Comparison of ENCODE assay signal across 8 mouse cellular contexts in genomic region chr4:133479458-133480184, GRCm38 (mm10). TPM values are rescaled to one million over a fixed set of nuclear protein-coding genes. Genes with fewer than 3 reads are reported as not detected.
A peak's percentile ranks its signal among the peaks of the same experiment; 100 is the strongest.
DNase-seq lines count a peak whose midpoint lies in the region; ATAC-seq and TF ChIP-seq lines count a peak whose summit lies in the region.

Gene Tent5b, plus strand, starts transcription at chr4:133480132.

- no peaks in the 10 kb centered on the region for H3K9me3 ChIP-seq in heart, embryonic 10.5 days
- no peaks in the 10 kb centered on the region for H3K9me3 ChIP-seq in kidney, embryonic 15.5 days (replicated peaks)

- H3K27ac ChIP-seq in bone marrow macrophage, adult 2 months (ENCODE audit: insufficient read depth, low read depth, low read length): no peak within 1 kb of the TSS
- peak within 1 kb of the TSS; percentile 53 for H3K27ac ChIP-seq in embryonic fibroblast, embryonic 13.5 days (ENCODE audit: insufficient read depth, low read length)
- peak within 1 kb of the TSS; percentile 66 for H3K27ac ChIP-seq in heart, embryonic 10.5 days
- H3K27ac ChIP-seq in kidney, embryonic 15.5 days: no peak within 1 kb of the TSS

- no peak for TF ChIP-seq POLR2A in bone marrow macrophage, adult 2 months (IDR thresholded peaks at IDR 0.05; ENCODE audit: borderline replicate concordance, low read depth, low read length)
- peak; percentile 85 for TF ChIP-seq POLR2A in embryonic fibroblast, embryonic 13.5 days (IDR thresholded peaks at IDR 0.05; ENCODE audit: low read depth, low read length)
- no peak for TF ChIP-seq POLR2A in myocyte (IDR thresholded peaks at IDR 0.05; ENCODE audit: insufficient read length, low read depth)

- H3K79me2 ChIP-seq in myocyte (ENCODE audit: control insufficient read depth, insufficient read depth): no peaks in the 10 kb centered on the region

- H3K4me1 ChIP-seq in bone marrow macrophage, adult 2 months (ENCODE audit: control insufficient read depth, insufficient read depth, low read length): no peaks in the 10 kb centered on the region
- peaks cover 12% of the 10 kb centered on the region; the same call in 1 of the 2 replicates for H3K4me1 ChIP-seq in embryonic fibroblast, embryonic 13.5 days (ENCODE audit: control insufficient read depth, insufficient read depth, low read length)
- H3K4me1 ChIP-seq in heart, embryonic 10.5 days: peaks cover 39% of the 10 kb centered on the region
- peaks cover 30% of the 10 kb centered on the region for H3K4me1 ChIP-seq in kidney, embryonic 15.5 days

- TF ChIP-seq CTCF in bone marrow macrophage, adult 2 months (IDR thresholded peaks at IDR 0.05; ENCODE audit: low read depth, low read length): peak; percentile 86
- TF ChIP-seq CTCF in embryonic fibroblast, embryonic 13.5 days (IDR thresholded peaks at IDR 0.05; ENCODE audit: borderline replicate concordance, insufficient read depth, low read length): peak; percentile 85

- peak within 1 kb of the TSS; percentile 72 for H3K4me2 ChIP-seq in kidney, embryonic 15.5 days
- peak within 1 kb of the TSS; percentile 68 for H3K4me2 ChIP-seq in myocyte (ENCODE audit: low read depth)

- DNase-seq in A20 (ENCODE audit: low read depth, low spot score) (peak; percentile 97), liver (peak; percentile 95)
- DNase-seq in heart, embryonic 10.5 days (ENCODE audit: low spot score): peak; percentile 100
- peak; percentile 92 for DNase-seq in splenic B cell, adult 2 months (ENCODE audit: low read depth, low spot score)

- peak within 1 kb of the TSS; percentile 47 for H3K9ac ChIP-seq in kidney, embryonic 15.5 days

- peak within 1 kb of the TSS; percentile 48 for H3K4me3 ChIP-seq in bone marrow macrophage, adult 2 months (ENCODE audit: insufficient read depth, low read length)
- peak within 1 kb of the TSS; percentile 59 for H3K4me3 ChIP-seq in embryonic fibroblast, embryonic 13.5 days (ENCODE audit: insufficient read depth, low read length)
- peak within 1 kb of the TSS; percentile 66 for H3K4me3 ChIP-seq in heart, embryonic 10.5 days
- H3K4me3 ChIP-seq in kidney, embryonic 15.5 days (replicated peaks): peak within 1 kb of the TSS; percentile 55
- H3K4me3 ChIP-seq in myocyte: peak within 1 kb of the TSS; percentile 22

- H3K36me3 ChIP-seq in heart, embryonic 10.5 days: no peaks in the 10 kb centered on the region
- H3K36me3 ChIP-seq in kidney, embryonic 15.5 days: no peaks in the 10 kb centered on the region
- no peaks in the 10 kb centered on the region for H3K36me3 ChIP-seq in myocyte (ENCODE audit: control insufficient read depth, insufficient read depth)
- H3K36me3 ChIP-seq in splenic B cell, adult 2 months (ENCODE audit: control insufficient read depth, insufficient read depth, low read length, poor library complexity, severe bottlenecking): no peaks in the 10 kb centered on the region

- 5% methylated on average over 29 of the region's 29 CpGs for WGBS in heart, embryonic 10.5 days
- 2% methylated on average over 29 of the region's 29 CpGs for WGBS in kidney, embryonic 15.5 days

- H3ac ChIP-seq in myocyte (ENCODE audit: control insufficient read depth, insufficient read length): no peak within 1 kb of the TSS

- peak; percentile 99 for ATAC-seq in kidney, embryonic 15.5 days (replicated peaks; ENCODE audit: low FRiP score)

- peaks cover 89% of the 10 kb centered on the region for H3K27me3 ChIP-seq in heart, embryonic 10.5 days (ENCODE audit: insufficient read depth, poor library complexity, severe bottlenecking)
- peaks cover 72% of the 10 kb centered on the region for H3K27me3 ChIP-seq in kidney, embryonic 15.5 days
- H3K27me3 ChIP-seq in myocyte (ENCODE audit: control insufficient read depth, insufficient read depth, insufficient read length): no peaks in the 10 kb centered on the region
- no peaks in the 10 kb centered on the region for H3K27me3 ChIP-seq in splenic B cell, adult 2 months (ENCODE audit: control insufficient read depth, insufficient read depth, low read length, poor library complexity, severe bottlenecking)

TF ChIP-seq in myocyte, 11 proteins besides CTCF, POLR2A, EP300 and RAD21:
- no peak for TF ChIP-seq MAX (IDR thresholded peaks at IDR 0.05; ENCODE audit: low read depth)
- no peak for TF ChIP-seq REST (IDR thresholded peaks at IDR 0.05; ENCODE audit: insufficient read depth, insufficient read length)
- no peak for TF ChIP-seq CEBPB (IDR thresholded peaks at IDR 0.05; ENCODE audit: insufficient read depth, poor library complexity, severe bottlenecking)
- peak in 1 of 3 experiments; percentile 36 for TF ChIP-seq MYOD1 (IDR thresholded peaks at IDR 0.05; ENCODE audit: control insufficient read depth in 1 of 3, insufficient read length in 2 of 3, low read depth in 2 of 3)
- TF ChIP-seq POLR2AphosphoS2 (IDR thresholded peaks at IDR 0.05; ENCODE audit: insufficient read length, low read depth): no peak
- TF ChIP-seq TCF3 (IDR thresholded peaks at IDR 0.05; ENCODE audit: insufficient read length, low read depth): no peak
- no peak for TF ChIP-seq USF1 (IDR thresholded peaks at IDR 0.05; ENCODE audit: low read depth)
- peak in 2 of 3 experiments; percentile 2 to 27 for TF ChIP-seq MYOG (IDR thresholded peaks at IDR 0.05; ENCODE audit: control insufficient read depth in 1 of 3, insufficient read depth in 1 of 3, insufficient read length in 2 of 3, low read depth in 2 of 3)
- TF ChIP-seq E2F4 (IDR thresholded peaks at IDR 0.05; ENCODE audit: insufficient read depth): peak; percentile 60
- TF ChIP-seq TCF12 (IDR thresholded peaks at IDR 0.05; ENCODE audit: insufficient read depth, poor library complexity, severe bottlenecking): no peak
- TF ChIP-seq SRF (IDR thresholded peaks at IDR 0.05; ENCODE audit: control insufficient read depth, insufficient read length, low read depth): peak; percentile 55
TF ChIP-seq in myocyte: peak in this region for 4.

RNA-seq across cellular contexts. Expression of gene Tent5b, which starts in this region (rescaled TPM):
- not detected in 2 replicates for polyA plus RNA-seq in bone marrow macrophage, adult 2 months (2012; ENCODE audit: insufficient read depth, insufficient read length, missing spikeins)
- polyA plus RNA-seq in embryonic fibroblast, embryonic 13.5 days (2011; ENCODE audit: insufficient read length, low read depth, missing spikeins): 9.1 and 13.3 TPM in 2 replicates
- polyA plus RNA-seq in heart, embryonic 10.5 days (2016; fragmentation: Nextera tagmentation; extraction: Ambion mirVana): 0.90 and 1.5 TPM in 2 replicates
- 1.2 and 1.3 TPM in 2 replicates for polyA plus RNA-seq in kidney, embryonic 15.5 days (2015; fragmentation: Nextera tagmentation; extraction: Ambion mirVana)
- polyA plus RNA-seq in myocyte (2012; fragmentation: generic; extraction: Trizol): 3.3 TPM

Comparison
In these comparisons a context has a peak if more than half of its experiments do, and no peak if none do; other contexts are left out.
1. H3K27ac ChIP-seq: peak in embryonic fibroblast, embryonic 13.5 days (single experiment) and heart, embryonic 10.5 days (single experiment); none in bone marrow macrophage, adult 2 months (single experiment) and kidney, embryonic 15.5 days (single experiment).
2. Peak in every context shown above with its lines, with median percentiles within 50 percentile points of each other: DNase-seq and H3K4me3 ChIP-seq.